Mouse (Mus musculus) urinary bladder, postnatal 36 days (tissue): Measurements from ENCODE around the gene Rph3al.

ENCODE experiments used
- DNase-seq, 2 experiments: peaks; one replicate each; pipeline ENCODE4 v3.0.0; 2022; ENCODE audit warnings: low spot score in 2 of 2, mixed read lengths in 1 of 2

Rph3al gene

DNA sequence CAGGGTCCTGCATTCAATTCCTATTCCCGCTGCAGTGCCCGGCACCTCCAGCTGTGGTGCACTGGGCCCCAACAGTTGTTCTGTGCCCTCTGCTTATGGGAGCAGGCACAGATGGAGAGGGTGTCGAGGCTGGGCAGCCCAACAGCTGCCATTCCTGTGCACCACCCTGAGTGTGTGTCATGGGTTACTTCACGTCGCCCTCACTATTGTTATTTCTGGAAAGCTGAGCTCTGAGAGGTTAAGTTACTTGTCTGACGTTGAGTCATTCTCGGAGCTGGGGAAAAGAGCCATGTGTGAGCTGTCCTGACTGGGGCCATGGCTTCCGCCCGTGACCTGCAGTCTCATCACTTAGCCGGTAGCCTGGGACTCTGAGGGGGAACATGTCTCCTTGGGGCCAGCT lies 125.1 kb downstream of the Rph3al start:
- no peak for DNase-seq

DNA sequence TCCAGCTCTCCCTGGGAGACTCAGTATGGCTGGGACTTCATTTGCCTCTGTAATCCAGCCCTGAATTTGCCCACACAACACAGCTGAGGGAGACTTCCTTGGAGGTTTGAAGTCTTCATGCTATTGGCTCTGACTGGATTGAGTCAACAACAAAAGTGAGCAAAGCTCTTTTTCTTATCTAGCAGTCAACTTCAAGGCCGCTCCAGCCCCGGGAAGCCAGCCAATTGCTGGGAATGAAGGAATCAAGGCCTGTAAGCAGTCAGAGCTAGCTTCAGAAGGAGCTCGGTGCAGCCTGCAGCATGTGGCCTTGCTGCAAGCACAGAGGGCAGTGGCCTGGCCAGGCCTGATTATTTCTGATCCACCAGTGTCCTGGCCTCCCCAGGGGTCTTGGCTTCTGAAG lies 126.3 kb downstream of the Rph3al start:
- peak; percentile 68 to 87 for DNase-seq

DNA sequence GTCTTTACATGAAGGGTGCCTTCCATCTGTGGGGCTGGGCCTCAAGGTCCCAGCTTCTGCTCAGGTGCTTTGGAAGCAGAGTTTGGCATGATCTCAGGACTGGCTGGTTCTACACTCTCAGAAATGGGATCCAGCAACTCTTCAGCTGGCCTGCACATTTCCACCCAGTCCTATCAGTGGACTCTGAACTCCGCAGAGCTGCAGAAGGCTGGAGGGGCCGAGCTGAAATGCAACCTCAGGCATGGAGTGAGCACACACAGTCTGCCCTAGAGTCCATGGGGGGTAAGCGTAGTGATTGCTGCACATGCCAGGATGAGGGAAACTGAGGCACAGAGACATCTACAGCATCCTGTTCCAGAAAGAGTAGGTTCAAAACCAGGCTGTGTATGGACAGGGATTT lies 127.7 kb downstream of the Rph3al start:
- no peak for DNase-seq

DNA sequence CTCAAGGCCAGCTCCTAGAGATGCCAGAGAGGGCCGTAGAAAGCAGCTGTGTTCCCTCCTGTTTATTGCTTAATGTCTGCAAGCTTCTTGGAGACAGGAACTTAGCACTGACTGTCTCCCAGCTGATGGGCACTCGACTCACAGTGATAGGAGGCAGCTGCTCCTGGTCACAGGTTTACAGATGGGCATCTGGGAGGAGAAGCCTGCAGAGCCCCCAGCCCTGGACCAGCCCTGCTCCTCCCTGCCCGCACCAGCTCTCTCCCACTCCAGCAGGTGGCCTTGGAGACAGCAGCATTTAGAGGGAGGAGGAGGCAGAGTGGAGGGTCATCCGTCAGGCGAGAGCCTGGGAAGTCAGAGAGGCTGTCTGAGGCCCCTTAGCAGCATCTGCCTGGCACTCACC lies 130.7 kb downstream of the Rph3al start:
- no peak for DNase-seq

DNA sequence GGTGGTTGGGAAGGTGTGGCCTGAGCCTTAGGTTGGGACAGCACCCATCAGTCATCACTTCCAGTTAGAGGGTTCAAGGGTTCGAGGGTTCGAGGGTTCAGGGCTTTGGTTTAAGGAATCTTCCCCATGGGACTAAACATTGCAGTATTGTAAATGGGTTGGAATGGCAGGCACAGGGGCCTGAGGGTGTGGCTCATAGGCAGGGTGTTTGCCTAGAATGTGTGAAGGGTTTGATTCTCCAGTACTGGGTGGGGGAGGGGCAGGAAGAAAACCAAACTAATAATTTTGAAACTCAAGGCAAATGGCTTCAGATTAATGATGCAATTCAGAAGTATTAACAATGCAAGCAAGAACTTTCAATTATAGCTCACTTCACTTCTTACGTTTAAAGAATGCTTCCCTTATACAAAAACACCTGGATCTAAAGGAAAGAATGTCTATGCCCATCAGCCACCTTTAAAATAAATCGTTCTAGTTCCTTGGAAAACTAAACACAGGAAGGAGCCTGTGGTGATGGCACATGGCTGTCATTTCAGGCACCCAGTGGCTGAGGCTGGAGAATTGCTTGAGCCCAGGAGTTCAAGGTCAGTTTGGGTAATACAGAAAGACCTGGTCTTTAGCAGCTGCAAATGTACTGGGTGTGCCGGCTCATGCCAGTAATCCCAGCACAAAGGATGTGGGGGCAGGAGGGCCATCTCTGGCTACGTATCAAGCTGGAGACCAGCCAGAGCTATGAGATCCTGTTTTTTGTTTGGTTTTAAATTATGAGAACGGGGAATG lies 136.3 kb downstream of the Rph3al start:
- no peak for DNase-seq

DNA sequence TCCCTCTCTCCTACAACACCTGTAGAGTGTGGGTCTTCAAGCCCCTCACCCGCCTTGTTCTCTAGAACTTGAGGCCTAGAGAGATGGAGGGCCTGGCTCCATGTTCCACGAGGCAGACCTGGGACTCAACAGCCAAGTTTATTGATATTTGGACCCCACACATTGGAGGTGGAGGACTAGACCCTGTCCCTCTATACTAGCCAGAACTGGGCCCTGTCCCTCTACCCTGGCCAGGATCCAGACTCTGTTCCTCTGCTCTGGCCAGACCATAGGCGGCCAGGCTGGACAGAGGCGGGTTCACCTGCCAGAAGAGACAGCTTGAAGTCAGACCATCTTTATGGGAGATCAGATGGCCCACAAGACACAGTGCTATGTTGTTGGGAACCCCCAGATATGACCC lies 136.9 kb downstream of the Rph3al start:
- DNase-seq, result no peak

DNA sequence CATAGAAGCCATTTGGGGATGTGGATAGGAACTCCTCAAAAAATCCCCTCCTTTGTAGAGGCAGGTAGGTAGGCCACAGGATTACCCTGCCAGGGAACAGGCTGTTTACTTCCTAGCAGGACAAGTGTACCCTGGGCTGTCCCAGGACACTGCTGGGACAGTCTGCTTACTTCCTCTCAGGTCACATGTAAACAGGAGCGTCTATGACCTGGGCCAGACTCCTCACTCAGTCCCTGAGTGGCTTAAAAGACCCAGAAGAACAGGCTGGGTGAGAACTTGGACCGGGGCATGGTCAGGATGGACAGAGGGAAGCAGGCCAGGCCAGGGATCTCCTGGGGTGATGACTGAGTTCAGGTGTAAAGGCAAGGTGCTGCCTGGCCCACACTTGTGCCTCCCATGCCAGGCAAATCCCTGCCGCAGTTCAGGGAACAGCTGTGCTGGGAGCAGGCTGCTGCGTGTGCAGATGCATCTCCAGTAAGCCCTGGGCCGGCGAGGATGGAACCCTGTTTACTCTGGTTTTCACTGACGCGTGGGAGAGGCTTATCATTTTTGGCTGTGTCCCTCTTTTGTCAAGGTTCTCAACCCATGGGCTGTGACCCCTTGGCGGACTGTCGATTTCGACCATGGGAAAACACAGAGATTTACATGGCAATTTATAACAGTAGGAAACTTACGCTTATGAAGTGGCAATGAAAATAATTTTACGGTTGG lies 141.5 kb downstream of the Rph3al start:
- DNase-seq, result no peak

DNA sequence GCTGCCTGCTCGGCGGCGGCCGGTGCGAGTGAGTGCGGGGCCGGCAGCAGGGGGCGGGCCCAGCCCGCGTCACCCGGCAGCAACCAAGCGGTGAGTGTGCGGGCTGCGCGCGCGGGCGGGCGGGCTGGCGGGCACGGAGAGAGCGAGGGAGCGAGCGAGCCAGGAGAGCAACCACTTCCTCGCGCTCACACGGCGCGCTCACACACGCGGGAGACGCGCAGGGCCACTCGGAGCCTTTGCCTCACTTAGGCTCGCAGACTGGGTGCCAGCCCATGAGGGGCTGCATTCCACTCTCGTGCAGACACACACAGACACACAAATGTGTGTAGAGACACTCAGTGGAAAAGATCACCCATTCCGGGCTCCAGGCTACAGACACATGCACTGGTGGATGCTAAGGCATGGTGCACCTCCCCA lies 142.2 kb downstream of the Rph3al start, which contains the start of gene Doc2b:
Doc2b (minus strand) TSS at position 21 of the 417 bp plus-strand sequence.
- DNase-seq, result no peak

DNA sequence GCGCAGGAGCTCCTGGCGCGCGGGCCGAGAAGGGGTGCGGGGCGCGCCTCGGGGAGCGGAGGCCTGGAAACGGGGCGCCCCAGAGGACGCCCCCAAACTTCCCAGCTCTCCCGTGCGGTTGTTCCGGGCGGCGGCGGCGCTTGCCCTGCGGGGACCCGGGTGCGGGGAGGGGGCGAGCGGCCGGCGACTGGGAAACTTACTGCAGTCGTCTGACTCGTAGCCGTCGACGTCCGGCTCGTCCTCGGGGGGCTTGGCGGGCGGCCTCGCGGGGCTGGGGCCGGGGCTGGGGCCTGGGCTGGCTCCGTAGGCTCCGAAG lies 142.9 kb downstream of the Rph3al start:
- DNase-seq, result no peak

DNA sequence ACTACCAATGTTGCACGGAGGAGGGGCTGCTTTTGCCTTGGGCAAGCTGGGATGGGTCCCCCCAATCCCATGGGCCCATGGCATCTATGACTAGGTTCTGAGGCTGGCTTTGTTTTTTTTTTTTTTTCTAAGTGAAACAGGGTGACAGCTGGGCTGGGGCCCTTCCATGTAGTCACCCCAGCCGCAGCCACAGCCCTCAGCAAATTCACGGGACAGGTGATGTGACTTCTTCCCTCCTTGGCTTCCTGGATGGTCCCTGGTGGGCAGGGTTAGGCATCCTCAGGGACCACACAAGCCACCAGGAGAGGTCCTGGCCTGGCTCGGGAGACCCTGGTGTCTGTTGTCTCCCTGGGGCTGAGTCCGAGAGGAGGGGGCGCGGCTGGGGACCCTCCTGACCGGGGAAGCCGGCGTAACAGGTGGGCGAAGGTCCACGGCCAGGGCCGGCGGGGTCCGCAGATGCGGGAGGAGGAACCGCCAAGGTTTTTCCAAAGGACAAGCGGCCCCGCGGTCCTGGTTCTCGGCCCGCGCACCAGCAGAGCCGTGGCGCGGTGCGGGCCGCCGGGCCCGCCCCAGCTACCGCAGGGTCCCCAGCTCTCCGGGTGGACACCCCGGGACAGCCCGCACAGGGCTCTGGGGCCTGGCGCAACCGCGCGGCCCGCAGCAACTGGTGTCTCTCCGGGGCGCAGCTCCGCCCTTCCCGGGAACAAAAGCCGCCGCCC lies 143.5 kb downstream of the Rph3al start:
- no peak for DNase-seq

DNA sequence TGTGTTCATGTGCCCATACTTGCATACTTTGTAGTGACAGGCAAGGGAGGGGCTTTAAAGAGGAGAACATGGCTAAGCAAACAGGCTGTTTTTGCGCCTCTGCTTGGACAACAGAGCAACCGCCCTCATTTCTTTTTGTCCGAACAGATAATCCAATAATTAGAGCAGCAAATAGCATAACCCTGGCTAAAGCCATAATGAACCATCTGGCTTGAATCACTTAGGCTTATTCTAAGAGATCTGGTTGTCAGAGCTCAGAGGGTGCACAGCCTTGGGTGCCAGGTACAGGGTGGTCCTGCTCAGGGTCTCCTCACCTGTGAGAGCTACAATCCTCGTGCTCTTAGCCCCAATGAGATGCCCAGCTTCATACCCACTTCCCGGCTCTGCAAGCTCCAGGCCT lies 144.9 kb downstream of the Rph3al start:
- no peak for DNase-seq

DNA sequence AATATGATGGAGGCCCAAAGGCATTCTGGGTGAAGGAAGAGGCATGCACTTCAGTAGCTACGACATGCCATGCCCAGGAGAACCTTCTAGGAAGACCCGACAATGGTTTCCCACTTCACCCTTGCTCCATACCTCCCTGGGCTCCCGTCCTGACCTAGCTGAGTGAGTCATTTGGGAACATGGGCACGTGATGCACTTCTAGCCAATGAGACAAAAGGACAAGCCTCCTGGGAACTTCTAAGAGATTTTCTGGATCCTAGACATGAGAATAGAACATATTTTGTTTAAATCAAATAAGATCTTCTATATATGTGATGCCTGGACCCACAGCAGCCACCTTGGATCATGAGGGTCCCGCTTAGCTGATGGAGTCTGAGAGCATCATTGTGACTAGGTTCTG lies 145.7 kb downstream of the Rph3al start:
- no peak for DNase-seq

DNA sequence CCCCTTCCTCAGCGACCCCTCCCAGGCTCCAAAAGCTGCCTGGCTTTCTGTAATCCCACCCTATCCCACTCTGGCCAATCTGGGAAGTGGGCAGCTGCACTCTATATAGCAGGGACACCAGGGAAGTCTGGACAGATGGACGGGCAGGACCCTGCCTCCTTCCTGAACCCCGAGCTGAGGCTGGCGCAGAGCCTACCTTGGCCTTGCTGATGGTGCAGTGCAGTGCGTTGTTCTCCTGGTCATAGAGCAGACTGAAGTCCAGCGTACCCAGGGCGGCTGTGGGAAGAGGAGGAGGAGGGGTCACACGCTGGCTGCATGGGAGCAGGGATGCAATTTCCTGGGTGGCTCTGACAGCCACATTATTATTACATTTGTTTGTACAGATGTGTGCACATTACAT lies 152.3 kb downstream of the Rph3al start:
- DNase-seq, result no peak

DNA sequence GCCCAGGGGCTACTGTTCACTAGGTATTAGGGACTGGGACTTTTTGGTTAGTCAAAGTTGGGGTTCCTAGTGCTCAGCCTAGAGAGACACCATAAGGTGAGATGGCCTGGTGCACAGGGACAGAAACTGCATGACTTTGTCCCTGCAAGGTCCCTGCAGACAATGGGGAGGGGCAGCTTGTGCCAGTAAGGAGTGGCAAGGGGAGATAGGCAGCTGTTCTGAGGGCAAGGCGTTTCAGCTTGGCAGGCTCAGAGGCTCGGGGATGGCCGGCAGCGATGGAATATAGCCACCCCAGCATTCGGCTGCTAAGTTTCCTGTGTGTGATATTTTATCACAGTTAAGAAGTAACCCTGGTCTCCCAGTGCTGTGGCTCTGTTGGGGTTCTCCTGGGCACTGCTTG lies 154.4 kb downstream of the Rph3al start:
- no peak for DNase-seq

DNA sequence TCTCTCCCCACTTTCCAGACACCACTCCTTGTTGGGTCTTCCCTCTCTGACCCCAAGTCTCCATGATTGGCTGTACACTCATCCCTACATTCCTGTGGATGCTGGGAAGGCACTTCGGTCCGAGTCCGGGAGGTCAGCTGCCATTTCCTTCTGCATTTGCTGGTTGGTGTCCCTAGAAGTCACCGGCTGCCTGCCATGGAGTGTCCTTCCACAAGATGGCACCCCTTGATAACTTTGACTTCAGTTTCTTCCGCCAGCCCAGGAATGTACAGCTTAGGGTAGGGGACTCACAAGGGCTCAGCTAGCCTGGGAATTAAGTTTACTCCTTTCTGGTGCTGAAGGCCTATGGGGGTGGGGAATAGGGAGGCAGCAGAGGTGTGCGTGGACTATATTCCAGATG lies 156.3 kb downstream of the Rph3al start:
- DNase-seq, result peak; percentile 60 to 67
